Mouse (Mus musculus) embryo, embryonic 10.5 days (tissue): ENCODE measurements around the gene Dhx32.
"Not testable (repeated sequence)": the region's sequence is repeated elsewhere in the genome, so short reads cannot be mapped to it uniquely, and the experiment has no call there.

Source experiments
- DNase-seq: peaks from one replicate; pipeline ENCODE4 v3.0.0-alpha.2; 2015; ENCODE audit warnings: low spot score

Dhx32 gene

DNA sequence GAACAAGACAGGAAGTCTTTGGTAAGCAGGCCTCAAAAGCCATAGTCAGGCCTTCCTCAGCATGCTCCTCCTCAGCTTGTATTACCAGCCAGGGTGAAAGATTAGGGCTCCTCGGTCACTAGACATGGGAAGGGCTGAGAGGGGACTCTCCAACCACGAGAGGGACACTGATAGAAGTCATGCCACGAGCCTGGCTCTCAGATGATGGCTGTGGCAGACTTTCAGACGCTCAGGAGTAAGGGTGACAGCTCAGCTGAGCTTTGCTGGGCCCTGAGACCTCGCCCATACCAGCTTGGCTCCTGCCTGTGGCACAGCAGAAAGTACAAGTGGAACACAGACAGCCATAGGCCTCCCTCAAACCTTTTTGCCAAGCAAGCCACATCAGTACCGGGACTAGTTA, 55.5 kb downstream of the Dhx32 start:
- DNase-seq: no peak

DNA sequence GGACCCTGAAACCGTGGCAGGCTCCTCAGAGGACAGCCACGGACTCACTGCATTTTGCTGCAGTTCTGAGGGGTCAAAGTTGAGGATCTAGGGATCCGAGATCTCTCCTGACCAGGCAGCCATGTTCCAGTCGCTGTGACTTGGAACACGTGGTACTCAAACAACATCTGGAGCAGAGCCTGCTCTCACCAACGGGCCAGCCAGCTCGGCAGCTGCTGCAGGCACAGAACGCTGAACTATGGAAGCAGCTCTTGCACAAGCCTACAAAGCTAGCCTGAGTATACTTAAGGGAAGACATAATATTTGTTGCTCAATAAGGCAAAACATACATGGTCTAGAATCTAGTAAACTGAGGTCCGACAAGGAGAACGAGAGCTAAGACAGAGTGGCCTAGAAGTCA, 57.0 kb downstream of the Dhx32 start:
- no peak for DNase-seq

DNA sequence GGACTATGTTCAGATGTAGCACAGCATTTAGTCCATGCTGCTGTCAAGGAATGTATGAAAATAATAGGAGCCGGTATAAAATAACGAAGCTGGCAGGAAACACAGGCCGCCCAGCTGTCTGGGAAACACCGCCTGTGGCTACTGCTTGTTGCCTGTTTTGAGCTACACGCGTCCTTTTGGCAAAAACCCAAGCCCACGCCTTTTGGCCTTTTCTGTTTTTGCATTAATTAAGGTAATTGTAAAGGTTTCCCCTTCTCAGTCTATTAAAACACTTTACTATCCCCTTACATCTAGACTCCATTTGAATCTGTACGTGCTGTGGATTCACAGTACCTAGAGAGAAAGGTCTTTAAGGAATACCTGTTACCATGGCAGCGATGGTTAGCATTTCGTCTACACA, 57.7 kb downstream of the Dhx32 start:
- DNase-seq: no peak

DNA sequence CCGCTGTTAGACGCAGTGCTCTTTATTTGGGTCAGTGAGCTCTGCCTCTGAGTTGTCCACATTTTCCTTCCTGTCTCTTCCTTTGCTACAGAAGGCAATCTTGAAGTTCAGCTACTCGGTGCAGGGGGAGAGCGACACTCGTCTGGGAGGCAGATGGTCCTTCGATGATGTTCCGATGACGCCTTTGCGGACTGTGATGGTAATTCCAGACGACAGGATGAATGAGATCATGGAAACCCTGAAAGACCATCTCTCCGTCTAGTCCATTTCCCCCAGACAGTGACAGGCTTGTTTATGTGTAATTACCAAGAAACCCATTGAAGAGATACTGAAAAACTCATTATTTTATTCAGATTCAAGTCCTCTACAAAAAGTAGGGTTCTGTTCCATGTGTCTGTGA, 61.9 kb downstream of the Dhx32 start:
- DNase-seq: no peak

DNA sequence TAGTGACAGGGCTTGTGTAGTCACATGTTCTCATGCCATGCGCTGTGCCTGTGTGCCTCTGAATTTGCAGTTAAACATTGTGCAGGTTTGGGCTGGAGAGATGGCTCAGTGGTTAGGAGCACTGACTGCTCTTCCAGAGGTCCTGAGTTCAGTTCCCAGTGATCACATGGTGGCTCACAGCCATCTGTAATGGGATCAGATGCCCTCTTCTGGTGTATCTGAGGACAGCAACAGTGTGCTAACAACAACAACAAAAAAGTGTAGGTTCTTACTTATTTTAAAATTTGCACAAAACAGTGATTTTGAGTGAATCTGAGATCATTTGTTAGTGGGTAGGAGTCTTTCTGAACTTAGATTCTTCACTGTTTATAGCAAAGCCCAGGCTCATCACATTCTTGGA, 63.9 kb downstream of the Dhx32 start:
- DNase-seq: no peak

DNA sequence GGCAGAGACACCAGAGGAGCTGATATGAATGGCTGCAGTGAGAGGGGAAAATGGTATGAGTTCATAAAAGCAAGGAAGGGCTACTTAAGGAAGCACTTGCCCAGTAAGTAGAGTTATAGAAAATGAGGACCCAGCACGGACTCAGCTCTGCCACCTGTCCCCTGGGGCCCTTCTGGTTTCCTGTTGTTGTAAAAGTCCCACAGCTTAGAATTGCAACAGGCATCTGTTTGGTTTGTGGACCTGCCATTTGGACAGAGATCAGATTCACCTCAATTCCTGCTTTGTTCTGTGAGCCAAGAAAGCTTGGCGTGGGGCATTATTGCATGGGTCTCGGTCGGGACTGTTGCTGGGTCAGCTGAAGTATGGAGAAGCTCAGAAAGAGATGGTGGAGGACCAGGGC, 67.1 kb downstream of the Dhx32 start:
- DNase-seq: no peak

DNA sequence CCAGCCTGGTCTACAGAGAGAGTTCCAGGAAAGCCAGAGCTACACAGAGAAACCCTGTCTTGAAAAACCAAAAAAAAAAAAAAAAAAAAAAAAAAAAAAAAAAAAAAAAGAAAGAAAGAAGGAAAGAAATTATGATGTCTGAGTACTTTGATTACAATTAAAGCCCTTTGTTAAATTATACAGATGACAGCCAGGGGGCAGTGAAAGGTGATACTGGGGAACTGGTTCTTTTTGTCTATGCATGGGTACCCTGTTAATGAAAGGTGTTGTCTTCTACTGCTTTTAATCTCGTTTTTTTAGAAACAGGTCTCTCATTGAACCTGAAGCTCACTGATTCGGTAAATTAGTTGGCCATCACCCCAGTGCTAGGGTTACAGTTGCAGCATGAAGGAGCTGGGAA, 75.2 kb downstream of the Dhx32 start:
- DNase-seq: no peak

DNA sequence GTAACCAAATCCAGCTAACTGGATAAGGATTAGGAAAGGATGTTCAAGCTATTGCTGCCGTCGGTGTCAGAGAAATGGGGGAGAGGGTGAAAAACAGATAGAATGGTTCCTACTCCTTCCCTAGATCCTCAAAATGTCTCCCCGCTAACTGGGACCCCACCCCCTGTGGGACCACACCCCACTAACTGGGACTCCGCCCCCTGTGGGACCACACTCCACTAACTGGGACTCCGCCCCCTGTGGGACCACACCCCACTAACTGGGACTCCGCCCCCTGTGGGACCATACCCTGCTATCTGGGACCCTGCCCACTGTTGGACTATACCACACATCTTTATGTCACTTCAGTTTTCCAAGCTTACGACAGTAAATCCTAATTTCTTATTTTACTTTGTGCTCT, 78.6 kb downstream of the Dhx32 start:
- no peak for DNase-seq

DNA sequence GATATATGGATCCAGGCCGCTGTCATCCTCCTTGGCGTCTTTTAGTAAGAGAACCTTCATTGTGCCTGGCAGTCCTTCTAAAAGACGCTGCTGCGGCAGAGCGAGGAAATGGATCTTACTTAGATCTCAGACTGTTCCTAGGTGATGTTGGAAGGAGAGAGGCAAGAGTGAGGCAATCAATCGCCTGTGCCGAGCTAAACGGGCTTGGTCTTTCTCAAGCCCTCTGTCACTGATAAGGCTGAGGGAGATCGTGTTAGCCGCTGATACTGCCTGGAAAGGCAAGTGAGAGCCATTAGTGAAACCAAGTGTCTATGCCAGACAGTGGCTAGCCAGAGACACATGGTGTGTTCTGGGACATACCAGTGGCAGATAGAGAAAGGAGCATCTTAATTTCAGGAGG, 80.2 kb downstream of the Dhx32 start:
- peak; percentile 2 for DNase-seq

DNA sequence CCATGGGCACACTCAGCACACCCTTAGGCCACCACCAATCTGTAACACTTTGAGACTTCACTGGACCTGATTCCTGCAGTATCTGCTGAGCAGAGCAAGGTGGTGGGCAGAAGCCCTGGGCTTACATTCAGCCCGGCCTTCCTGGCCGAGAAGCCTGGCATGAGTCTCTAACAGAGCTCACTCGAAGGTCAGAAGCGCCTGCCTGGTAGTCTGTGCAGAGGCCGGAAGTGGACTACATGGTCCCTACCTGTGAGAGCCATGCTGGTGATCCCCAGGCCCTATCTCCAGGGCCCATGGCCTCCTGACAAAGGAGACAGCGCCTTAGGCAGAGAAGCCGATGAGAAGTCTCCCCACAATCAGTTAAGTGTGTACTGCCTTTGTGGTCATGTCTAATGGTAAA, 81.2 kb downstream of the Dhx32 start:
- DNase-seq: no peak

DNA sequence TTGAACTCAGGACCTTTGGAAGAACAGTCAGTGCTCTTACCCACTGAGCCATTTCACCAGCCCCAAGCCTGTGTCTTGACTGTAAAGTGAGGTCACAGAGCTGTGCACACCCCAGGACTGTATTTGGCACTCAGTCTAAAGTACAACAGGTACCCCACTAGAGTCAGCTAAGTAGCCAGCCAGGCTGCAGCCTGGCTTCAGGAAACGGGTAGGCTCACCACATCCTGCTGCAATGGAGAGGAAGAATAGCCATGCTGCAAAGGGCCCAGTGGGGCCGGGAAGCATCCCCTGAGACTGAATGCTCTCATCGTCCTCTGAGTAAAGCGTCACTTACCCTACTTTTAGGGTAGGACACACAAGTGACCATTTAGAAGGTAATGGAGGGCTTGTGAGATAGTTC, 82.6 kb downstream of the Dhx32 start:
- DNase-seq: no peak

DNA sequence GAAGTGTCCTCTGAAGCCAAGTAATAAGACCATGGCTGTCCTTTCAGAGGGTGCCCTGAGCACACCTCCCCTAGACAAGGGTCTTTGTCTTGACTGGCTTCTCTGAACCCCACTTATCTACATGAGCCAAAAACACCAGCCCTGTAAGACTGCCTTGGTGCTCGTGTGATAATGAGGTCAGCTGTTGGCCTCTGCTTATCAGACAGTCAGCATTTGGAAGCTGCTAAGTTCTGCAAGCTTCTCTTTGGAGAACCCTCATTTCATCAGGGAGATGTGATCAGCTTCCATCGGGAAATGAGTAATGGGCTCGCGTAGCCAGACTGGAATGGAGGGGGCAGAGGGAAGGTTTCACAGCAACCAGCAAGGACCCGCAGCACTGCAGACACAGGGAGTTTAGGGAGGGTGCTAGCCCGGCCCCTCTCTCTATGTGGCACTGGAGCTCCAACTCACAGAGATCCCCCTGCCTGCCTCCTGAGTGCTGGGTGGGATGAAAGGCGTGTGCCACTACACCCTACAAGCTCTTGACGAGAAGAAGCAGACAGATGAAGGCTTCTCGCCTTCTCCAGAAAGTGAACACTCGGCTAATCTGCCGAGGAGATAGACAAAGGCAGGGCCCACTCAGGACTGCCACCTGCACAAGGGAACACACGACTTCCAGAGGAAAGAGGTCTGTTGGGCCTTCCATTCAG, 84.4 kb downstream of the Dhx32 start:
- no peak for DNase-seq

DNA sequence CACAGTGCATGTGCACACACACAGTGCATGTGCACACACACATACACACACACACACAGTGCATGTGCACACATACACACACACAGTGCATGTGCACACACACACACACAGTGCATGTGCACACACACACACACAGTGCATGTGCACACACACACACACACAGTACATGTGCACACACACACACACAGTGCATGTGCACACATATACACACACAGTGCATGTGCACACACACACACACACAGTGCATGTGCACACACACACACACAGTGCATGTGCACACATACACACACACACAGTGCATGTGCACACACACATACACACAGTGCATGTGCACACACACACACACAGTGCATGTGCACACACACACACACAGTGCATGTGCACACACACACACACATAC, 96.9 kb downstream of the Dhx32 start:
- DNase-seq: not testable (repeated sequence)

DNA sequence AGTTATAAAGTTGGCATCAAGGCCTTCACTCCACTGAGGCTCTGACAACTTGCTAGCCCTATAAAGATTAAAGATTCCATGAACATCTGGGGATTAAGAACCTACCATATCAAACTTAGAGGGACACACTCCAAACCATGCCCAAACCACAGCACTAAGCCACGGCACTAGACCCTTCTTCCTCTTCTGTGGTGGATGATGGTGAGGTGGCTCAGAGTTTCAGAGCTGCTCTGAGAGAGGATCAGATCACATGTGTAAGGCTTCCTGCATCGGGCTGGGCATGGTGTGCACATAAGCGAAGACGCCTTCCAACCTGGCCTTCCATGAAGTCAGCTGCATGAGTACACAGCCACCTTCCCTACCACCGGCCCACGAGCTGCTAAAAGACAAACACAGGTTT, 97.8 kb downstream of the Dhx32 start:
- no peak for DNase-seq

DNA sequence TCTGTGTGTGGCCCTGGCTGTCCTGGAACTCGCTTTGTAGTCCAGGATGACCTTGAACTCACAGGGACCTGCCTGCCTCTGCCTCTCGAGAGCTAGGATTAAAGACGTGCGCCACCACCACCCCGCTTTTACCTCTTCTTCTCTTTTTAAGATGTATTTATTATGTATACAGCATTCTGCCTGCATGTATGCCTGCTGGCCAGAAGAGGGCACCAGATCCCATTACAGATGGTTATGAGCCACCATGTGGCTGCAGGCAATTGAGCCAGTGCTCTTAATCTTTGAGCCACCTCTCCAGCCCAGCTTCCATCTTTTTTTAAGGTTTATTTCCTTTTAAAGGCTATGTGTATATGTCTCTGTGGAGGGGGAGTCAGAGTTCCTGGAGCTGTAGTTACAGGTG, 98.4 kb downstream of the Dhx32 start:
- peak; percentile 20 for DNase-seq

DNA sequence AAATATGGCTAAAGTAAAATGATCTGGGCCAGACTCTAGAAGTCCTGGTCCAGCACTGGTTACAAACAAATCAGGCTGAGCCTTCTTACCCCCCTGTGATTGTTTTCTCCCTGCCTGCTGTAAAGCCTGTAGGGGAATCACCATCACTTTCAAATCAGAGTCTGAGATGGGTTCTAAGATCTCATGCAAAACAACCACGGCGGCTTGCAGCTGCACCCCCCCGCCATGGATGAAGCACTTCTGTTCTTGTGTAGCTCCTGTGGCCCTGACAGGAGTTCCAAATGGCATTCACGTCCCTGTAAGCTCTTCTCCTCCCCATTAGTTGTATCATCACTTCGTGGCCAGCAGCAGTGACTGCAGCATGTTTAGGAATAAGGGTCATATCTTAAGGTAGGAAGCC, 98.9 kb downstream of the Dhx32 start:
- DNase-seq: no peak

DNA sequence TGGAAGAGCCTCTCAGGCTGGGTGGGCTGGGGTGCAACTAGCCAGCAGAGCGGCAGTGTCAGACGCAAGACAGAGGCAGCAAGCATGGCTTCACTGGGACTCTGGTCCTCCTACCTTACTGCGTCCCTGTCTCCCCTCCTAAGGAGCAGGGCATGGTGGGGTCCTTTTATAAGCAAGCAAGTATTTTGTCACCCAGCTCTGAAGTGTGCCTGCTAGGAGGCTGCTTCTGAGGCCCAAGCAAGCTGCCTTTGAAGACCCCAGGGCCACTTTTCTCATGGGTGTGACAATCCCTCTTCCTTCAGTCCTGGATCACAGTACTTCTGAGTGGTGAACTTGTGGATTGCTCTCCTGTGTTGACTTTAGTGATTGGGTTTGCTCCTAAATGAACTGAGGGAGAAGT, 102.6 kb downstream of the Dhx32 start, which contains the start of gene Mmp21:
Gene Mmp21 (minus strand): TSS at position 101 of the 400 bp plus-strand sequence.
- DNase-seq: no peak

DNA sequence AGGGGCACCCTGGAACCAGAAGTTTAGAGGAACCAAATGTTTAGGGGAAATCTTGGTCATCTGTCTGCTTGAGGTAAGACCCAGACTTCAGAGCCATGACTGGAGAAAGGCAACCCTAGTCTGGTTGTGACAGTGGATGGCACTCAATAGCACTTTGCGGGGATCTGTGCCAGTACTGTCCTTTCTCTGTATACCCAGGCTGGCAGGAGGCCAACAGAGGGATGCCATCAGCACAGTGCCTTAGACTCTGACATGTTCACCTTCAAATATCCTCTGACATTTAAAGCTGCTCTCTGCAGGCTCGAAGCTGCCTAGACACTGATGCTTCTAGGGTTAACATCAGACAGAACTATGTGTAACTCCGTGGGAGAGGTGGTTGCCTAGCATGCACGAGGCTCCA, 103.1 kb downstream of the Dhx32 start:
- no peak for DNase-seq

DNA sequence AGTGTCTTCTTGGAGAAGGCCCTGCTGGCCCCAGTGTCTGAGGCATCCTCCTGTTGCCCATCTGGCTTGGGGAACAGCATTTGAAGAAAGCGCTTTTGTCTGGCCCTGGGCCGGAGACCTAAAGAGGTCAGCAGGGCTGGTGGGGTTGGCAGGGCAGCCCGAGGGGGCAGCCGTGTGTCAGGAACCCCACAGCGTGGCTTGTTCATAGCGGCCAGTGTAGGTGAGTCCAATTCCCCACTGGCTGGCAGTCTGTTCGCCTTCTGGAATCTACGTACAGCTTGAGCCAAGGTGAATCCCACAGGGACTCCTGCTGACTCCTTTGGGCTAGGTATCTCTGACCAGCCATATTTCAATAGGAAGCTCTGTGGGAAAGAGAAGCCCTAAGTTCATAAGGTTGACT, 103.8 kb downstream of the Dhx32 start:
- no peak for DNase-seq

DNA sequence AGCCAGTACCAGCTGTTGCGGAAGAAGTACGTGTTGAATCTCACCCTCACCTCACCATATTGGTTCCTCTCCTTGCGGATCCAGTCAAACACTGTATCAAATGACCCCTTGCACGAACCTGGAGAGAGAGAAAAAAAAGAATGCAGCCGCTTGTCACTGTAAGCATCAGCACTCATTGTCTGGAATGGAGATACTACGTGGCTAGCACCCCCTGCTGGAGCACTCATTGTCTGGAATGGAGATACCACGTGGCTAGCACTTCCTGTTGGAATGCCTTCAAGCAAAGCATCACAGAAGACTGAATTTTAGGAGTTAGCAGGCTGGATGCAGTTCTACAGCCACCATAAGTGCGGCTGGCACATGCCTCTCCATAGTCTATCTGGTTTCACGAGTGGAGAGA, 106.5 kb downstream of the Dhx32 start:
- DNase-seq: peak; percentile 53
